Mouse (Mus musculus) cerebellum, adult 2 months (tissue): ENCODE measurements around the gene Eya4.

Source experiments
- CTCF ChIP-seq: fragments of 200-500 bp; IDR thresholded peaks from 2 replicates; pipeline ENCODE4 v1.5.1; 2011; ENCODE audit warnings: low read depth, mild to moderate bottlenecking, control low read depth, low read length, moderate library complexity, borderline replicate concordance; ENCODE audit not compliant: insufficient read depth
- POLR2A ChIP-seq: fragments of 200-500 bp; IDR thresholded peaks from 2 replicates; pipeline ENCODE4 v1.6.1; 2011; ENCODE audit warnings: low read length, control low read depth, borderline replicate concordance; ENCODE audit not compliant: insufficient read depth

- TF ChIP-seq POLR2A (no peak), CTCF (no peak)
These were observed 269.1 kb downstream of the Eya4 start for GRCm38 (mm10) chr10:23081548-23081828.
